Mouse (Mus musculus) kidney, embryonic 14.5 days (tissue): Measurements from ENCODE around the gene Trim11. TPM values are rescaled to one million over a fixed set of nuclear protein-coding genes. Genes with fewer than 3 reads are reported as not detected.

Source experiments
- ATAC-seq: fragments of 200-750 bp; cut with Nextera tagmentation; 2 replicates; pipeline ENCODE4 v1.8.0; 2017; ENCODE audit warnings: moderate number of reproducible peaks, mild to moderate bottlenecking, moderate TSS enrichment, moderate library complexity; ENCODE audit not compliant: low FRiP score, low TSS enrichment
- H3K27ac ChIP-seq: fragments of 300-500 bp; sonication (generic); 2 replicates; pipeline ENCODE4 v1.5.1; 2014; ENCODE audit warnings: low read depth, mild to moderate bottlenecking, low read length, moderate library complexity, mixed read lengths
- H3K27me3 ChIP-seq: fragments of 300-500 bp; sonication (generic); 2 replicates; pipeline ENCODE4 v1.6.1; 2014; ENCODE audit warnings: mild to moderate bottlenecking, low read length; ENCODE audit not compliant: control insufficient read depth, insufficient read depth
- H3K36me3 ChIP-seq: fragments of 300-500 bp; sonication (generic); 2 replicates; pipeline ENCODE4 v1.6.1; 2014; ENCODE audit warnings: low read length, mixed read lengths; ENCODE audit not compliant: control insufficient read depth, insufficient read depth
- H3K4me1 ChIP-seq: fragments of 300-500 bp; sonication (generic); 2 replicates; pipeline ENCODE4 v1.6.1; 2014; ENCODE audit warnings: low read length, mixed read lengths; ENCODE audit not compliant: control insufficient read depth, insufficient read depth
- H3K4me2 ChIP-seq: fragments of 300-500 bp; sonication (generic); replicated peaks from 2 replicates; pipeline ENCODE4 v1.6.1; 2014; ENCODE audit warnings: low read depth, mild to moderate bottlenecking, low read length
- H3K4me3 ChIP-seq: fragments of 300-500 bp; sonication (generic); 2 replicates; pipeline ENCODE4 v1.5.1; 2014; ENCODE audit warnings: mild to moderate bottlenecking, low read length
- H3K9ac ChIP-seq: fragments of 300-500 bp; sonication (generic); 2 replicates; pipeline ENCODE4 v1.6.1; 2014; ENCODE audit warnings: low read depth, mild to moderate bottlenecking, low read length, moderate library complexity
- H3K9me3 ChIP-seq: fragments of 300-500 bp; sonication (generic); 2 replicates; pipeline ENCODE4 v1.6.1; 2016; ENCODE audit warnings: low read length; ENCODE audit not compliant: control insufficient read depth
- WGBS: fragments of 180-500 bp; shearing (Covaris S2); extraction: QIAGEN DNeasy Blood & Tissue Kit; methylation state at CpG from one replicate; pipeline ENCODE4 v1.1.7; 2014; 5-methylcytosine and 5-hydroxymethylcytosine counted together
- microRNA-seq: library from miRNA; unstranded; fragments of <30 nt; microRNA quantifications from one replicate; pipeline ENCODE4, GENCODE M21; 2016
- polyA plus RNA-seq: library from polyadenylated mRNA; unstranded; fragments of >200 nt; fragmentation: Nextera tagmentation; extraction: Ambion mirVana; gene quantifications from 2 replicates; pipeline ENCODE4 v1.2.1, GENCODE M21; 2014

Gene Trim11
- polyA plus RNA-seq, 1 experiment from 2014 or later, result 19.8 TPM

GRCm38 (mm10) chr11:59002327-59003079 is 24.6 kb downstream of the Trim11 start:
- H3K4me3 ChIP-seq, result no peak overlapping the region
- WGBS, result 81% methylated on average over 7 of the region's 7 CpGs
- H3K9ac ChIP-seq, result no peak overlapping the region
- no peak overlapping the region for H3K4me2 ChIP-seq
- H3K4me1 ChIP-seq, result no peaks in the 10 kb centered on the region
- no peak for ATAC-seq
- no peaks in the 10 kb centered on the region for H3K9me3 ChIP-seq
- no peaks in the 10 kb centered on the region for H3K36me3 ChIP-seq
- no peaks in the 10 kb centered on the region for H3K27me3 ChIP-seq
- no peak overlapping the region for H3K27ac ChIP-seq

GRCm38 (mm10) chr11:59015052-59015451 is 37.2 kb downstream of the Trim11 start:
- H3K27ac ChIP-seq, result no peak overlapping the region
- H3K4me1 ChIP-seq, result no peaks in the 10 kb centered on the region
- no peaks in the 10 kb centered on the region for H3K36me3 ChIP-seq
- no peak overlapping the region for H3K4me3 ChIP-seq
- no peak overlapping the region for H3K9ac ChIP-seq
- ATAC-seq, result no peak
- no peaks in the 10 kb centered on the region for H3K9me3 ChIP-seq
- no peak overlapping the region for H3K4me2 ChIP-seq
- no peaks in the 10 kb centered on the region for H3K27me3 ChIP-seq
- 36% methylated on average over 9 of the region's 9 CpGs for WGBS

GRCm38 (mm10) chr11:59026411-59026810 is 48.5 kb downstream of the Trim11 start:
- no peak overlapping the region for H3K4me2 ChIP-seq
- H3K4me3 ChIP-seq, result no peak overlapping the region
- H3K9ac ChIP-seq, result no peak overlapping the region
- no peaks in the 10 kb centered on the region for H3K9me3 ChIP-seq
- WGBS, result 31% methylated on average over 6 of the region's 6 CpGs
- no peaks in the 10 kb centered on the region for H3K36me3 ChIP-seq
- H3K27me3 ChIP-seq, result no peaks in the 10 kb centered on the region
- no peak for ATAC-seq
- H3K27ac ChIP-seq, result no peak overlapping the region
- H3K4me1 ChIP-seq, result no peaks in the 10 kb centered on the region

- Histone ChIP-seq H3K27ac (no peak overlapping the region), H3K36me3 (no peaks in the 10 kb centered on the region), H3K4me1 (no peaks in the 10 kb centered on the region), H3K4me3 (no peak overlapping the region), H3K27me3 (no peaks in the 10 kb centered on the region), H3K9ac (no peak overlapping the region), H3K4me2 (no peak overlapping the region), H3K9me3 (no peaks in the 10 kb centered on the region)
- 92% methylated on average over 13 of the region's 13 CpGs for WGBS
- ATAC-seq, result no peak
Observed at GRCm38 (mm10) chr11:59029003-59029402, 51.1 kb downstream of the Trim11 start.

Small RNA genes within 50 kb of the gene (microRNA-seq; reads per million reads assigned to microRNA genes)
- not detected for gene Gm44313

Other genes with a start within 250 kb of the Trim11 start
- not detected in 2 replicates for gene Olfr317, start 238.9 kb upstream of the Trim11 start, polyA plus RNA-seq
- gene Olfr316, start 225.4 kb upstream of the Trim11 start, polyA plus RNA-seq, result not detected in 2 replicates
- gene Olfr315, start 204.9 kb upstream of the Trim11 start, polyA plus RNA-seq, result not detected in 2 replicates
- gene Olfr314, start 195.1 kb upstream of the Trim11 start, polyA plus RNA-seq, result not detected in 2 replicates
- gene Fam183b, start 176.1 kb upstream of the Trim11 start, polyA plus RNA-seq, result not detected in 2 replicates
- not detected in 2 replicates for gene Olfr313, start 163.1 kb upstream of the Trim11 start, polyA plus RNA-seq
- gene Olfr312, start 148.9 kb upstream of the Trim11 start, polyA plus RNA-seq, result not detected in 2 replicates
- gene Olfr311, start 138.8 kb upstream of the Trim11 start, polyA plus RNA-seq, result not detected in 2 replicates
- 5.9 and 10.7 TPM in 2 replicates for gene Gm12258, start 130.9 kb upstream of the Trim11 start, polyA plus RNA-seq
- gene 2810021J22Rik, start 110.9 kb upstream of the Trim11 start, polyA plus RNA-seq, result 6.4 and 8.8 TPM in 2 replicates
- 5.0 and 9.6 TPM in 2 replicates for gene Zfp39, start 73.9 kb upstream of the Trim11 start, polyA plus RNA-seq
- gene Btnl10, start 60.2 kb upstream of the Trim11 start, polyA plus RNA-seq, result 0.09 TPM in 1 of 2 replicates, not detected in the other
- 229 and 304 TPM in 2 replicates for gene Rnf187, start 39.2 kb upstream of the Trim11 start, polyA plus RNA-seq
- gene Hist3h2ba, start 29.2 kb upstream of the Trim11 start, polyA plus RNA-seq, result 29.9 and 146 TPM in 2 replicates
- gene Hist3h2a, start 23.4 kb upstream of the Trim11 start, polyA plus RNA-seq, result 31.8 and 32.7 TPM in 2 replicates
- gene Trim17, start 23.4 kb upstream of the Trim11 start, polyA plus RNA-seq, result 0.63 and 0.65 TPM in 2 replicates
- gene Obscn, start 158.3 kb downstream of the Trim11 start, polyA plus RNA-seq, result 0.33 and 0.51 TPM in 2 replicates
- 2.3 and 3.6 TPM in 2 replicates for gene Iba57, start 185.6 kb downstream of the Trim11 start, polyA plus RNA-seq
- 0.11 and 0.28 TPM in 2 replicates for gene Gjc2, start 205.1 kb downstream of the Trim11 start, polyA plus RNA-seq
- 132 and 149 TPM in 2 replicates for gene Guk1, start 214.1 kb downstream of the Trim11 start, polyA plus RNA-seq
- gene Mrpl55, start 224.4 kb downstream of the Trim11 start, polyA plus RNA-seq, result 113 and 128 TPM in 2 replicates
- gene 2310033P09Rik, start 230.2 kb downstream of the Trim11 start, polyA plus RNA-seq, result 36.9 and 41.8 TPM in 2 replicates